Mouse (Mus musculus) midbrain, embryonic 15.5 days (tissue): ENCODE measurements around the gene Gast. TPM values are rescaled to one million over a fixed set of nuclear protein-coding genes. Genes with fewer than 3 reads are reported as not detected.
"Not testable (repeated sequence)": the region's sequence is repeated elsewhere in the genome, so short reads cannot be mapped to it uniquely, and the experiment has no call there.

Source experiments
- ATAC-seq: fragments of 200-750 bp; cut with Nextera tagmentation; replicated peaks from 2 replicates; pipeline ENCODE4 v1.8.0; 2017; ENCODE audit warnings: moderate TSS enrichment
- H3K27ac ChIP-seq: fragments of 300-500 bp; sonication (generic); 2 replicates; pipeline ENCODE4 v1.5.1; 2015; ENCODE audit warnings: mild to moderate bottlenecking, inconsistent platforms
- H3K27me3 ChIP-seq: fragments of 300-500 bp; sonication (generic); replicated peaks from 2 replicates; pipeline ENCODE4 v1.6.1; 2015; ENCODE audit warnings: inconsistent platforms
- H3K36me3 ChIP-seq: fragments of 300-500 bp; sonication (generic); replicated peaks from 2 replicates; pipeline ENCODE4 v1.6.1; 2015; ENCODE audit warnings: inconsistent platforms
- H3K4me1 ChIP-seq: fragments of 300-500 bp; sonication (generic); 2 replicates; pipeline ENCODE4 v1.6.1; 2015; ENCODE audit warnings: inconsistent platforms
- H3K4me2 ChIP-seq: fragments of 300-500 bp; sonication (generic); 2 replicates; pipeline ENCODE4 v1.6.1; 2015; ENCODE audit warnings: inconsistent platforms, mild to moderate bottlenecking, moderate library complexity
- H3K4me3 ChIP-seq: fragments of 300-500 bp; sonication (generic); 2 replicates; pipeline ENCODE4 v1.5.1; 2015; ENCODE audit warnings: mild to moderate bottlenecking, inconsistent platforms
- H3K9ac ChIP-seq: fragments of 300-500 bp; sonication (generic); 2 replicates; pipeline ENCODE4 v1.6.1; 2015; ENCODE audit warnings: mild to moderate bottlenecking, inconsistent platforms
- H3K9me3 ChIP-seq: fragments of 300-500 bp; sonication (generic); 2 replicates; pipeline ENCODE4 v1.6.1; 2016; ENCODE audit warnings: inconsistent platforms
- WGBS: fragments of 180-500 bp; shearing (Covaris S2); methylation state at CpG from one replicate; pipeline ENCODE4 v1.1.7; 2015; ENCODE audit warnings: mixed read lengths; 5-methylcytosine and 5-hydroxymethylcytosine counted together
- polyA plus RNA-seq: library from polyadenylated mRNA; unstranded; fragments of >200 nt; fragmentation: Nextera tagmentation; extraction: Ambion mirVana; gene quantifications from 2 replicates; pipeline ENCODE4 v1.2.1, GENCODE M21; 2015

The Gast gene
- 2.0 and 2.3 TPM in 2 replicates for polyA plus RNA-seq

GRCm38 (mm10) chr11:100333944-100334457 lies at the start of gene Gast:
Gene Gast (plus strand): TSS chr11:100334407.
- WGBS = 70% methylated on average over 6 of the region's 6 CpGs
- peak within 1 kb of the TSS; percentile 92 for H3K27ac ChIP-seq
- ATAC-seq = 0 out of 2 replicates have a peak, but pooled peaks have one; percentile 9
- no peak within 1 kb of the TSS for H3K9ac ChIP-seq
- peaks cover 48% of the 10 kb centered on the region for H3K4me1 ChIP-seq
- no peaks in the 10 kb centered on the region for H3K36me3 ChIP-seq
- H3K27me3 ChIP-seq = no peaks in the 10 kb centered on the region
- no peak within 1 kb of the TSS for H3K4me3 ChIP-seq
- no peaks in the 10 kb centered on the region for H3K9me3 ChIP-seq
- peak within 1 kb of the TSS; percentile 35 for H3K4me2 ChIP-seq

DNA sequence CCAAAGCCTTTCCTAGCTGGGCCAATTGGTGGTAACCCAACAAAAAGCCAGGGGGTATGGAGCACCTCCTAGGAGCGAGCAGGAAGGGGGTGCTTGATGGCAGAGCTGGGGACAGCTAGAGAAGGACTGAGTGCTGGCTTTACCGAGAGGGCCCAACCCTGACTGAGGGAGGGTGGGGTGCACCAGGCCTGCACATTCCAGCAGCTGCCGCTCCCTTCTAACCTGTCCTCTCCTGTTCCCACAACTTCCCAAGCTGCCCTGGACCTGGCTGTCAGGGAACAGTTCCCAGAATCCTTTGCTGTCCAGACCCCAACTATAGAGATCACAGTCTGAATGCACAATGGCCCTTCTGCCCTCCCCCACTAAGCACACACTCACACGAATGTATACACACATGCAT lies 49.2 kb upstream of the Gast start:
- Histone ChIP-seq H3K9me3 (no peaks in the 10 kb centered on the region), H3K4me1 (peaks cover 2% of the 10 kb centered on the region; the same call in 1 of the 2 replicates), H3K27me3 (no peaks in the 10 kb centered on the region), H3K9ac (no peak overlapping the region), H3K36me3 (no peaks in the 10 kb centered on the region), H3K4me2 (no peak overlapping the region), H3K27ac (no peak overlapping the region), H3K4me3 (no peak overlapping the region)
- WGBS = 82% methylated on average over 4 of the region's 4 CpGs
- ATAC-seq = no peak

GRCm38 (mm10) chr11:100287024-100287423 lies 47.2 kb upstream of the Gast start:
- no peak overlapping the region for H3K9ac ChIP-seq

DNA sequence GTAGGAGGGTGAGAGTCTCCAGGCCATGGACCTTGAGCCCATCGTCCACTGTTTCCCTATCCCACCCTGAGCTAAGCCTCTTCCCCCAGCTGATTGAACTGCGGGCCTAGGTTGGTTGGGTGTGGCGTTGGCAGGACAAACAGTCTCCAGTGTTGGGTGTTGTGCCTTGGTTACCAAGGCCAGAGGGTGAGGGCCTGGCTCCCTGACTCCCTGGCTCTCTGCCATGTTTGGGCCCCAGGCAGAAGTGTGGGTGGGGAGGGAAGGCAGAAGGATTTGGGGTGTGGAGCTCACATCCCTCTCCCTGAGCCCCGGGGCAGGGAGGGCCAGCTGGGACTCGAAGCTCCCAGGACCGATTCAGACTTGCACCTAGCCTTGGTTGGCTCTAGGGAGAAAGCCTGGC lies 45.3 kb upstream of the Gast start:
- H3K4me3 ChIP-seq = no peak overlapping the region
- no peaks in the 10 kb centered on the region for H3K36me3 ChIP-seq
- no peak overlapping the region for H3K9ac ChIP-seq
- WGBS = 89% methylated on average over 6 of the region's 6 CpGs
- H3K4me2 ChIP-seq = no peak overlapping the region
- ATAC-seq = no peak
- H3K4me1 ChIP-seq = no peaks in the 10 kb centered on the region
- no peaks in the 10 kb centered on the region for H3K9me3 ChIP-seq
- no peaks in the 10 kb centered on the region for H3K27me3 ChIP-seq
- H3K27ac ChIP-seq = no peak overlapping the region

More at GRCm38 (mm10) chr11:100287024-100287423, 47.2 kb upstream of the Gast start:
- H3K4me1 ChIP-seq = no peaks in the 10 kb centered on the region
- no peak overlapping the region for H3K4me3 ChIP-seq
- no peak overlapping the region for H3K27ac ChIP-seq
- H3K4me2 ChIP-seq = no peak overlapping the region
- H3K9me3 ChIP-seq = no peaks in the 10 kb centered on the region
- WGBS = 41% methylated on average over 10 of the region's 10 CpGs
- no peaks in the 10 kb centered on the region for H3K27me3 ChIP-seq
- ATAC-seq = no peak
- H3K36me3 ChIP-seq = no peaks in the 10 kb centered on the region

GRCm38 (mm10) chr11:100290235-100290634 lies 44.0 kb upstream of the Gast start:
- Histone ChIP-seq H3K4me2 (no peak overlapping the region), H3K27me3 (no peaks in the 10 kb centered on the region), H3K36me3 (no peaks in the 10 kb centered on the region), H3K4me1 (no peaks in the 10 kb centered on the region), H3K4me3 (no peak overlapping the region), H3K9me3 (no peaks in the 10 kb centered on the region), H3K27ac (no peak overlapping the region), H3K9ac (no peak overlapping the region)
- WGBS = 40% methylated on average over 5 of the region's 5 CpGs
- no peak for ATAC-seq

- Histone ChIP-seq H3K9me3 (no peaks in the 10 kb centered on the region), H3K4me3 (no peak overlapping the region), H3K4me2 (no peak overlapping the region), H3K27me3 (no peaks in the 10 kb centered on the region), H3K9ac (no peak overlapping the region), H3K27ac (no peak overlapping the region), H3K36me3 (no peaks in the 10 kb centered on the region), H3K4me1 (peaks cover under 1% of the 10 kb centered on the region)
- ATAC-seq = no peak
- 41% methylated on average over 6 of the region's 6 CpGs for WGBS
These were observed 41.3 kb upstream of the Gast start for GRCm38 (mm10) chr11:100292884-100293283.

GRCm38 (mm10) chr11:100295308-100295707 lies 38.9 kb upstream of the Gast start:
- H3K4me1 ChIP-seq = peaks cover 4% of the 10 kb centered on the region
- peak overlapping the region; percentile 17 for H3K4me2 ChIP-seq
- H3K27ac ChIP-seq = no peak overlapping the region
- H3K36me3 ChIP-seq = no peaks in the 10 kb centered on the region
- no peaks in the 10 kb centered on the region for H3K9me3 ChIP-seq
- no peak overlapping the region for H3K4me3 ChIP-seq
- peak; percentile 10; the same call in 1 of the 2 replicates for ATAC-seq
- WGBS = 1% methylated on average over 10 of the region's 10 CpGs
- no peaks in the 10 kb centered on the region for H3K27me3 ChIP-seq
- H3K9ac ChIP-seq = no peak overlapping the region

- peaks cover 4% of the 10 kb centered on the region for H3K4me1 ChIP-seq
- no peak overlapping the region for H3K27ac ChIP-seq
- peak overlapping the region; percentile 42 for H3K4me2 ChIP-seq
- 0 out of 2 replicates have a peak overlapping the region, but pooled peaks have one; percentile 21 for H3K4me3 ChIP-seq
- no peak for ATAC-seq
- 47% methylated on average over 5 of the region's 5 CpGs for WGBS
- H3K27me3 ChIP-seq = no peaks in the 10 kb centered on the region
- H3K36me3 ChIP-seq = no peaks in the 10 kb centered on the region
- H3K9ac ChIP-seq = no peak overlapping the region
- H3K9me3 ChIP-seq = no peaks in the 10 kb centered on the region
These were observed 36.4 kb upstream of the Gast start for GRCm38 (mm10) chr11:100297801-100298200.

GRCm38 (mm10) chr11:100298274-100299036 lies 35.8 kb upstream of the Gast start:
- Histone ChIP-seq H3K27ac (no peak overlapping the region), H3K27me3 (no peaks in the 10 kb centered on the region), H3K4me2 (peak overlapping the region; percentile 42), H3K4me1 (peaks cover 4% of the 10 kb centered on the region), H3K4me3 (0 out of 2 replicates have a peak overlapping the region, but pooled peaks have one; percentile 21), H3K9me3 (no peaks in the 10 kb centered on the region), H3K36me3 (no peaks in the 10 kb centered on the region), H3K9ac (no peak overlapping the region)
- WGBS = 19% methylated on average over 18 of the region's 18 CpGs
- ATAC-seq = peak; percentile 76

- ATAC-seq = no peak
- WGBS = 11% methylated on average over 5 of the region's 5 CpGs
- H3K4me3 ChIP-seq = no peak overlapping the region
These were observed 33.9 kb upstream of the Gast start for GRCm38 (mm10) chr11:100300293-100300692.

DNA sequence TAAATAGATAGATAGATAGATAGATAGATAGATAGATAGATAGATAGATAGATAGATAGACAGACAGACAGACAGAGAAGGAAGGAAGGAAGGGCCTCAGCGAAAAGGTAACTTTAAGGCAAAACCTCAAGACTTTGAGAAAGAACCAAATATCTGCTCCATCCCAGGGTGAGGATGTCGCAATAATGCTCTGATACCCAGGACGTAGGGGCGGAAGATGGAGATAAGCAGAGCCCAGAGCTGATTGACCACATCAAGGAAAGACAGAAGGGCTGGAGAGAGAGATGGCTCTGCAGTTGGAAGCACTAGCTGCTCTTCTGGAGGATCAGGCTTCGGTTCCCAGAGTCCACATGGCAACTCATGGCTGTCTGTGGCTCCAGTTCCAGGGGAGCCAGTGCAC lies 32.9 kb upstream of the Gast start:
- Histone ChIP-seq H3K4me3 (no peak overlapping the region), H3K9ac (no peak overlapping the region), H3K9me3 (no peaks in the 10 kb centered on the region), H3K36me3 (no peaks in the 10 kb centered on the region), H3K27me3 (no peaks in the 10 kb centered on the region), H3K4me1 (peaks cover 4% of the 10 kb centered on the region), H3K27ac (no peak overlapping the region), H3K4me2 (no peak overlapping the region)
- WGBS = 91% methylated on average over 5 of the region's 5 CpGs
- ATAC-seq = no peak

More at GRCm38 (mm10) chr11:100300293-100300692, 33.9 kb upstream of the Gast start:
- Histone ChIP-seq H3K27me3 (no peaks in the 10 kb centered on the region), H3K27ac (no peak overlapping the region), H3K4me2 (no peak overlapping the region), H3K9ac (no peak overlapping the region), H3K9me3 (no peaks in the 10 kb centered on the region), H3K4me1 (peaks cover 4% of the 10 kb centered on the region), H3K36me3 (no peaks in the 10 kb centered on the region)

GRCm38 (mm10) chr11:100307900-100308299 lies 26.3 kb upstream of the Gast start:
- H3K4me2 ChIP-seq = no peak overlapping the region
- H3K9ac ChIP-seq = no peak overlapping the region
- H3K27ac ChIP-seq = no peak overlapping the region
- H3K4me1 ChIP-seq = 0 out of 2 replicates have a peak, but pooled peaks cover 9% of the 10 kb centered on the region
- 92% methylated on average over 5 of the region's 5 CpGs for WGBS
- no peaks in the 10 kb centered on the region for H3K27me3 ChIP-seq
- no peaks in the 10 kb centered on the region for H3K9me3 ChIP-seq
- no peak for ATAC-seq
- H3K4me3 ChIP-seq = no peak overlapping the region
- no peaks in the 10 kb centered on the region for H3K36me3 ChIP-seq

DNA sequence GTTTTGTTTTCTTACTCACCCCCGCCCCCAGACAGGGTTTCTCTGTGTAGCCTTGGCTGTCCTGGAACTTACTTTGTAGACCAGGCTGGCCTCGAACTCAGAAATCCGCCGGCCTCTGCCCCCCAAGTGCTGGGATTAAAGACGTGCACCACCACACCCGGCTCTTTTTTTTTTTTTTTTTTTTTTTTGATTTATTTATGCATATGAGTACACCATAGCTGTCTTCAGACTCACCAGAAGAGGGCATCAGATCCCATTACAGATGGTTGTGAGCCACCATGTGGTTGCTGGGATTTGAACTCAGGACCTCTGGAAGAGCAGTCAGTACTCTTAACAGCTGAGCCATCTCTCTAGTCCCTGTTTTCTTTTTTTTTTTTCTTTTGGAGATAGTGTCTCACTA lies 25.5 kb upstream of the Gast start:
- WGBS = 91% methylated on average over 6 of the region's 6 CpGs
- not testable (repeated sequence) for H3K4me2 ChIP-seq

More for the DNA sequence above, 25.5 kb upstream of the Gast start:
- not testable (repeated sequence) for H3K36me3 ChIP-seq, ATAC-seq, H3K9ac ChIP-seq, H3K9me3 ChIP-seq, H3K4me3 ChIP-seq, H3K27me3 ChIP-seq, H3K27ac ChIP-seq, H3K4me1 ChIP-seq
